Mouse (Mus musculus) macrophage (primary cell): ENCODE results near the gene Gm5105. TPM values are rescaled to one million over a fixed set of nuclear protein-coding genes. Genes with fewer than 3 reads are reported as not detected.

Experiments used
- H3K27ac ChIP-seq: fragments of 350-480 bp; formaldehyde crosslinking; 2 replicates; pipeline ENCODE4 v1.9.0; 2021
- H3K36me3 ChIP-seq: fragments of 350-480 bp; formaldehyde crosslinking; 2 replicates; pipeline ENCODE4 v1.9.0; 2021; ENCODE audit errors: inconsistent target
- H3K4me3 ChIP-seq: fragments of 350-480 bp; formaldehyde crosslinking; 2 replicates; pipeline ENCODE4 v1.9.0; 2021; ENCODE audit errors: inconsistent target
- H3K79me2 ChIP-seq: fragments of 350-480 bp; formaldehyde crosslinking; 2 replicates; pipeline ENCODE4 v1.9.0; 2021; ENCODE audit errors: inconsistent target
- WGBS: methylation state at CpG from one replicate; pipeline ENCODE4 v1.1.7; 2026; ENCODE audit warnings: inconsistent platforms; ENCODE audit not compliant: missing documents; 5-methylcytosine and 5-hydroxymethylcytosine counted together
- polyA plus RNA-seq: library from polyadenylated mRNA; stranded (reverse); fragments of 250-400 nt; gene quantifications from 3 replicates; pipeline ENCODE4 v1.2.4, GENCODE M21; 2018; ENCODE audit warnings: inconsistent platforms

The Gm5105 gene
- polyA plus RNA-seq, 1 experiment from 2014 or later: not detected

- Histone ChIP-seq H3K79me2 (no peaks in the 10 kb centered on the region), H3K4me3 (no peak overlapping the region), H3K36me3 (no peaks in the 10 kb centered on the region), H3K27ac (peak overlapping the region; percentile 29)
- WGBS: 40% methylated on average over 10 of the region's 10 CpGs
Measured at GRCm38 (mm10) chr3:138026286-138026685, 40.9 kb downstream of the Gm5105 start.

- 98% methylated on average over 4 of the region's 4 CpGs for WGBS
- Histone ChIP-seq H3K4me3 (no peak overlapping the region), H3K36me3 (no peaks in the 10 kb centered on the region), H3K27ac (no peak overlapping the region), H3K79me2 (no peaks in the 10 kb centered on the region)
Measured at GRCm38 (mm10) chr3:138022651-138023050, 44.5 kb downstream of the Gm5105 start.

- no peaks in the 10 kb centered on the region for H3K36me3 ChIP-seq
- H3K4me3 ChIP-seq: no peak overlapping the region
- no peak overlapping the region for H3K27ac ChIP-seq
- 95% methylated on average over 4 of the region's 4 CpGs for WGBS
- no peaks in the 10 kb centered on the region for H3K79me2 ChIP-seq
Measured at GRCm38 (mm10) chr3:138022003-138022402, 45.2 kb downstream of the Gm5105 start.

GRCm38 (mm10) chr3:138016810-138017209 lies 50.4 kb downstream of the Gm5105 start:
- Histone ChIP-seq H3K27ac (no peak overlapping the region), H3K36me3 (no peaks in the 10 kb centered on the region), H3K79me2 (no peaks in the 10 kb centered on the region), H3K4me3 (no peak overlapping the region)
- WGBS: over 99% methylated on average over 12 of the region's 12 CpGs

GRCm38 (mm10) chr3:138014725-138015124 lies 52.5 kb downstream of the Gm5105 start:
- Histone ChIP-seq H3K27ac (no peak overlapping the region), H3K36me3 (no peaks in the 10 kb centered on the region), H3K4me3 (no peak overlapping the region), H3K79me2 (no peaks in the 10 kb centered on the region)
- WGBS: 89% methylated on average over 2 of the region's 2 CpGs

GRCm38 (mm10) chr3:138012351-138012750 lies 54.8 kb downstream of the Gm5105 start:
- Histone ChIP-seq H3K4me3 (no peak overlapping the region), H3K79me2 (no peaks in the 10 kb centered on the region), H3K27ac (no peak overlapping the region), H3K36me3 (no peaks in the 10 kb centered on the region)
- 57% methylated on average over 4 of the region's 4 CpGs for WGBS

- Histone ChIP-seq H3K27ac (no peak overlapping the region), H3K79me2 (no peaks in the 10 kb centered on the region), H3K4me3 (no peak overlapping the region), H3K36me3 (no peaks in the 10 kb centered on the region)
- WGBS: 78% methylated on average over 6 of the region's 6 CpGs
Measured at GRCm38 (mm10) chr3:138008152-138008551, 59.0 kb downstream of the Gm5105 start.

- Histone ChIP-seq H3K36me3 (no peaks in the 10 kb centered on the region), H3K27ac (no peak overlapping the region), H3K4me3 (no peak overlapping the region), H3K79me2 (no peaks in the 10 kb centered on the region)
- 27% methylated on average over 3 of the region's 3 CpGs for WGBS
Measured at GRCm38 (mm10) chr3:138006896-138007295, 60.3 kb downstream of the Gm5105 start.

GRCm38 (mm10) chr3:138003264-138003663 lies 63.9 kb downstream of the Gm5105 start:
- WGBS: 91% methylated on average over 6 of the region's 7 CpGs
- Histone ChIP-seq H3K27ac (no peak overlapping the region), H3K4me3 (no peak overlapping the region), H3K79me2 (no peaks in the 10 kb centered on the region), H3K36me3 (no peaks in the 10 kb centered on the region)

GRCm38 (mm10) chr3:138002545-138002944 lies 64.6 kb downstream of the Gm5105 start:
- Histone ChIP-seq H3K79me2 (no peaks in the 10 kb centered on the region), H3K4me3 (no peak overlapping the region), H3K36me3 (no peaks in the 10 kb centered on the region), H3K27ac (no peak overlapping the region)
- 22% methylated on average over 6 of the region's 6 CpGs for WGBS

- 24% methylated on average over 4 of the region's 4 CpGs for WGBS
- no peak overlapping the region for H3K4me3 ChIP-seq
- no peak overlapping the region for H3K27ac ChIP-seq
- no peaks in the 10 kb centered on the region for H3K36me3 ChIP-seq
- H3K79me2 ChIP-seq: no peaks in the 10 kb centered on the region
Measured at GRCm38 (mm10) chr3:138001865-138002264, 65.3 kb downstream of the Gm5105 start.

GRCm38 (mm10) chr3:138000724-138001069 lies 66.5 kb downstream of the Gm5105 start:
- Histone ChIP-seq H3K4me3 (no peak overlapping the region), H3K79me2 (no peaks in the 10 kb centered on the region), H3K36me3 (no peaks in the 10 kb centered on the region), H3K27ac (no peak overlapping the region)
- 11% methylated on average over 4 of the region's 4 CpGs for WGBS

- Histone ChIP-seq H3K36me3 (no peaks in the 10 kb centered on the region), H3K79me2 (no peaks in the 10 kb centered on the region)
- 86% methylated on average over 8 of the region's 8 CpGs for WGBS
Measured at GRCm38 (mm10) chr3:138000062-138000723, 67.0 kb downstream of the Gm5105 start.

GRCm38 (mm10) chr3:137999224-137999790 lies 67.9 kb downstream of the Gm5105 start:
- H3K27ac ChIP-seq: no peak overlapping the region
- no peaks in the 10 kb centered on the region for H3K79me2 ChIP-seq
- H3K4me3 ChIP-seq: no peak overlapping the region
- 68% methylated on average over 9 of the region's 9 CpGs for WGBS
- H3K36me3 ChIP-seq: no peaks in the 10 kb centered on the region

More at GRCm38 (mm10) chr3:138000062-138000723, 67.0 kb downstream of the Gm5105 start:
- no peak overlapping the region for H3K4me3 ChIP-seq
- no peak overlapping the region for H3K27ac ChIP-seq
